Mouse (Mus musculus): ENCODE measurements around the gene B3glct. TPM values are rescaled to one million over a fixed set of nuclear protein-coding genes. Genes with fewer than 3 reads are reported as not detected.

Gene B3glct
- polyA plus RNA-seq, 1 experiment from 2014 or later: 9.5 TPM

DNA sequence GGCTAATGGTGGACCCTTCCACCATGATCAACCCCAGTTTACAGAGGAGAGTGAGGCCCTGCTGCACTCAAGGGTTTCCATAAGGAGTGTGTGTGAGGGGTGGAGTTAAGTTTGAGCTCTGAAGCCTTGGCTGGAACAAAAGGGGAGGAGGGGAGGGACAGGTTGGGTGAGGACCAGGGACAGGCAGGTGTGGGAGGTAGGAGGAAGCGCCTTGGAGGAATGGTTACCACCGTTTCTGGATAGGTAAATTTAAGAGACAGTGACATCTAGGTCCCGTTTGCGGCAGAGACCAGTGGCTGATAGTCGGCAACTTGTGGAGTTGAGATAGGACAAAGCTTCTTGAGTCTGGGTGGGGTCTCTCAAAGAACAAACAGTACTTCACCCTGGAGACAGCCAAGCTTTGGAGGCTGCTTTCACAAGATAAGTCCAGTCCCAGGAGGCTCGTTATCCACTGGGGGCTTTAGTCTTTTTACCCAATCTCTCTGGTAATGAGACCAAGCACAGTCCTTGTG is 29.1 kb upstream of the B3glct start:
- no peak overlapping the region for H3K9ac ChIP-seq
- H3K4me3 ChIP-seq: no peak overlapping the region
- 36% methylated on average over 6 of the region's 6 CpGs for WGBS
- H3K36me3 ChIP-seq: no peaks in the 10 kb centered on the region
- no peaks in the 10 kb centered on the region for H3K9me3 ChIP-seq
- H3K27me3 ChIP-seq (replicated peaks): no peaks in the 10 kb centered on the region
- no peak overlapping the region for H3K4me2 ChIP-seq
- H3K4me1 ChIP-seq: peaks cover 25% of the 10 kb centered on the region
- H3K27ac ChIP-seq (replicated peaks): no peak overlapping the region
- ATAC-seq (ENCODE audit: extremely low read depth, insufficient number of reproducible peaks, low FRiP score, low TSS enrichment): no peak; the same call in 1 of the 2 replicates

DNA sequence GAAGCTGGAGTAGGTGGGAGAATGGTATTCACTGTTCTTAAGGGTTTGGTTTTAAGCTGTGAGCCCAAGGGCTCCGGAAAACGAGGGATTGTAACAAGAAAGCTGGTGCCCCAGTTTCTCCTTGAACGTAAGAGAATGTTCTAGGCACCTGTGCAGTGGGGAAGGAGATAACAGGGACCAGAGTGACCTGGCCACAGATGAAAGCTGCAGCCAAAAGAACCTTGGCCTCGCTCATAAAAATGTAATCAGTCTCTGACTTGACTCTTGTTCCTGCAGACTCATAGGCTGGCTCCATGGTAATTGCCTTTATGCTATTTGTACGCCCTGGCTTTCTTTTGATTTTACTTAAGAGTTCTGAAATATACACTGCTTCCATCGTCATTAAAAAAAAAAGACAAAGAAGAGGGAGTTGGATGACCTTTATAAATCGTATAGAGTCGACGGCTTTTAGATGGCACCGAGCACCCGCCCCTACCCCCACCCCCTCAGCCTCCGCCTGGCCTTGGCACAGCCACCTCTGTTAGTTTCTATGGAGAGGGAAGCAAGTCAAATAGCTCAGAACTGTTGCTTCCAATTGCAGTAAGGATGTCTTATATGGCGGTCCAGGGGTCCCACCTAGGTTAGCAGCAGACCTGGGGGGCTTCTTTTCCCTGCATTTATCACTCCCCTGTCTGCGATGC is 28.4 kb upstream of the B3glct start:
- Histone ChIP-seq H3K27ac (replicated peaks) (no peak overlapping the region), H3K9ac (no peak overlapping the region), H3K4me2 (no peak overlapping the region), H3K4me1 (peaks cover 25% of the 10 kb centered on the region), H3K27me3 (replicated peaks) (no peaks in the 10 kb centered on the region), H3K4me3 (no peak overlapping the region), H3K9me3 (no peaks in the 10 kb centered on the region), H3K36me3 (no peaks in the 10 kb centered on the region)
- 72% methylated on average over 14 of the region's 14 CpGs for WGBS
- no peak for ATAC-seq (ENCODE audit: extremely low read depth, insufficient number of reproducible peaks, low FRiP score, low TSS enrichment)

DNA sequence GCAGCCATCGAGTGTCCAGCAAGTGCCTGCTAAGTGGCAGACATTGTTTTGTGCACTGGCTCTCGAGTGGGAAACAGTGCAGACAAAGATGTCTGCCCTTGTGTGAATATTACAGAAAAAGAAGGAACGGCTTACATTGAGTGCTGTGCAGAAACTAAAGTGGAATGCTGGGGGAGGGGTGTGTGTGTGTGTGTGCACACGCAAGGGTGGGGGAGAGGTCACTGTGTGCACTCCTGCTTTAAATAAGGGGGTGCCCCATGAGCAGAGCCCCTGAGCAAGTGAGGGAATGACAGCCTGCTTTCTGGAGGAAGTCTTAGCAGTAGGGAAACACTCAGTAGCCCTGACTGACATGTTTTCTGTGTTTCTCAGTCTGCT is 27.9 kb upstream of the B3glct start:
- H3K9ac ChIP-seq: no peak overlapping the region
- no peaks in the 10 kb centered on the region for H3K36me3 ChIP-seq
- H3K4me1 ChIP-seq: peaks cover 25% of the 10 kb centered on the region
- H3K27me3 ChIP-seq (replicated peaks): no peaks in the 10 kb centered on the region
- H3K27ac ChIP-seq (replicated peaks): no peak overlapping the region
- 48% methylated on average over 4 of the region's 4 CpGs for WGBS
- no peak overlapping the region for H3K4me3 ChIP-seq
- ATAC-seq (ENCODE audit: extremely low read depth, insufficient number of reproducible peaks, low FRiP score, low TSS enrichment): no peak
- no peak overlapping the region for H3K4me2 ChIP-seq
- H3K9me3 ChIP-seq: no peaks in the 10 kb centered on the region

DNA sequence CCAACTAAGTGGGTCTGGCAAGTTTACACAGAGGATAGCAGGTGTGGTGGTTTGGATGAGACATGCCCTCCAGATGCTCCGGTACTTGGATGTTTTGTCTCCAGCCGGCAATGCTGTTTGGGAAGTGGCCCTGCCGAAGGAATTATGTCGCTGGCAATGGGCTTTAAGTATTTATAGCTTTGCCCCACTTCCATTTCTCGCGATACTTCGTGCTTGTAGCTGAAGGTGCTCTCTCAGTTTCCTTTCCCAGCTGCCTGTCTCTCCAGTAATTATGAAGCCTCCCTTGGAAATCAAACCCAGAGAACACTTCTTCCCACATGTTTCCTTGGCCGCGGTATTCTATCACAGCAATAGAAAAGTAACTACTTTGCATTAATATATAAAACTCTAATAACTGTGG is 22.4 kb upstream of the B3glct start:
- Histone ChIP-seq H3K4me2 (no peak overlapping the region), H3K4me3 (no peak overlapping the region), H3K9me3 (no peaks in the 10 kb centered on the region), H3K9ac (no peak overlapping the region), H3K36me3 (no peaks in the 10 kb centered on the region), H3K27me3 (replicated peaks) (no peaks in the 10 kb centered on the region), H3K4me1 (no peaks in the 10 kb centered on the region), H3K27ac (replicated peaks) (no peak overlapping the region)
- no peak for ATAC-seq (ENCODE audit: extremely low read depth, insufficient number of reproducible peaks, low FRiP score, low TSS enrichment)
- WGBS: 82% methylated on average over 9 of the region's 9 CpGs

DNA sequence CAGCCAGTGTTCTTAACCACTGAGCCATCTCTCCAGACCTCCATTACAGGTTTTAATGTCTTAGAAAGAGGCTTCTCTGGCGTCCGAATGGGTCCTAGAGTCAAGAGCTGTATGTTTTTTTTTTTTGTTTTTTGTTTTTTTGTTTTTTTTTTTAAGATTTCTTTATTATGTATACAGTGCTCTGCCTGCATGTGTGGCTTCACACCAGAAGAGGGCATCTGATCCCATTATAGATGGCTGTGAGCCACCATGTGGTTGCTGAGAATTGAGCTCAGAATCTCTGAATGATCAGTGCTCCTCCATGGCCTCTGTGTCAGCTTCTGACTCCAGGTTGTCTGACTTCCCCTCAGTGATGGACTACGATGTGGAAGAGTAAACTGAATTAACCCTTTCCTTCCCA is 20.0 kb upstream of the B3glct start:
- no peak overlapping the region for H3K9ac ChIP-seq
- no peak overlapping the region for H3K4me2 ChIP-seq
- ATAC-seq (ENCODE audit: extremely low read depth, insufficient number of reproducible peaks, low FRiP score, low TSS enrichment): no peak
- no peaks in the 10 kb centered on the region for H3K36me3 ChIP-seq
- H3K9me3 ChIP-seq: 0 out of 2 replicates have a peak, but pooled peaks cover 5% of the 10 kb centered on the region
- no peak overlapping the region for H3K27ac ChIP-seq (replicated peaks)
- 50% methylated on average over 3 of the region's 3 CpGs for WGBS
- H3K4me1 ChIP-seq: no peaks in the 10 kb centered on the region
- no peaks in the 10 kb centered on the region for H3K27me3 ChIP-seq (replicated peaks)
- H3K4me3 ChIP-seq: no peak overlapping the region

DNA sequence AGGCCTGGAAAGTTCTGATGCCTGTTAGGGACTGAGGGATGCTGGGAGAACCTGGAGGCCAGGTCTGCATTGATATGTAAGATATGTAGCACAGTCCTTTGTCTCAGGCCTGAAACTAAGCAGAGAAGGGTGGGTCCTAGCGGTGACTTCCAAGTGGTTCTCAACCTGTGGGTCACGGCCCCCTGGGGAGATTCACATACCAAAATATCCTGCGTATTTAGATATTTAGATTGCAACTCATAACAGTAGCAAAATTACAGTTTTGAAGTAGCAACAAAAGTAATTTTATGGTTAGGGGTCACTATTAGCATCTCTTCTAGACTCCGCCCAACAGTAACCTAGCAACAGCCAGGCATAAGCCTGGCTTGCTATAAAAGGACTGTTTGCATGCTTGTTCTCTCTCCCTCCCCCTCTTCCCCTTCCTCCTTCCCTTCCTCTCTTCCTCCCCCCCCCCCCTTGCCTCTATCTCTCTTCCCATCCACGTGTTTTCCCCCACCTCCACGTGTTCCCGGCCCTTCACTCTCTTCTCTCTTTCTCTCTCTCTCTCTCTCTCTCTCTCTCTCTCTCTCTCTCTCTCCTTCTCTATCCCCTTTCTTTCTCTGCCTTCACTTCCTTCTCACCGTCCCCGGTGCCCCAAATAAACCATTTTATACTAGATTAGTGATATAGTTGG is 19.2 kb upstream of the B3glct start:
- Histone ChIP-seq H3K4me1 (no peaks in the 10 kb centered on the region), H3K36me3 (no peaks in the 10 kb centered on the region), H3K4me2 (no peak overlapping the region), H3K4me3 (no peak overlapping the region), H3K9ac (no peak overlapping the region), H3K9me3 (0 out of 2 replicates have a peak, but pooled peaks cover 5% of the 10 kb centered on the region), H3K27ac (replicated peaks) (no peak overlapping the region), H3K27me3 (replicated peaks) (no peaks in the 10 kb centered on the region)
- ATAC-seq (ENCODE audit: extremely low read depth, insufficient number of reproducible peaks, low FRiP score, low TSS enrichment): no peak
- WGBS: 51% methylated on average over 9 of the region's 9 CpGs

DNA sequence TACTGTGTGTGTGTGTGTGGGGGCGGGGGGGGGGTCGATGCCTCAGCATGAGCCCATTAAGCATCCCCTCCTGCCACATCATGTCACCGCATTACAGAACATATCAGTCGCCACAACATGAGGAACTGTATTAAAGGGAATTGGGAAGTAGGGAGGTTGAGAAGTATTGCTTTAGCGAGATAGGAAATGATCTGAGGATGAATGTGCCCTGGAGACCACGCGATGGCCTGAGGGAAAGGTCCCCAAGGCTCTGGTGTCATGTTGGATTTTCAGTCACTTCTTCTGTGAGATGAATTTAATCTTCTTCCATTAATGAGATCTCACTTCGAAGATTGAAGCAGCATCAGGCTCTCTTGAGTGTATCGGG is 18.6 kb upstream of the B3glct start:
- no peak for ATAC-seq (ENCODE audit: extremely low read depth, insufficient number of reproducible peaks, low FRiP score, low TSS enrichment)
- H3K4me1 ChIP-seq: no peaks in the 10 kb centered on the region
- H3K9ac ChIP-seq: no peak overlapping the region
- no peak overlapping the region for H3K4me3 ChIP-seq
- H3K27ac ChIP-seq (replicated peaks): no peak overlapping the region
- H3K9me3 ChIP-seq: 0 out of 2 replicates have a peak, but pooled peaks cover 5% of the 10 kb centered on the region
- no peaks in the 10 kb centered on the region for H3K36me3 ChIP-seq
- WGBS: 43% methylated on average over 9 of the region's 9 CpGs
- H3K4me2 ChIP-seq: no peak overlapping the region
- H3K27me3 ChIP-seq (replicated peaks): no peaks in the 10 kb centered on the region

DNA sequence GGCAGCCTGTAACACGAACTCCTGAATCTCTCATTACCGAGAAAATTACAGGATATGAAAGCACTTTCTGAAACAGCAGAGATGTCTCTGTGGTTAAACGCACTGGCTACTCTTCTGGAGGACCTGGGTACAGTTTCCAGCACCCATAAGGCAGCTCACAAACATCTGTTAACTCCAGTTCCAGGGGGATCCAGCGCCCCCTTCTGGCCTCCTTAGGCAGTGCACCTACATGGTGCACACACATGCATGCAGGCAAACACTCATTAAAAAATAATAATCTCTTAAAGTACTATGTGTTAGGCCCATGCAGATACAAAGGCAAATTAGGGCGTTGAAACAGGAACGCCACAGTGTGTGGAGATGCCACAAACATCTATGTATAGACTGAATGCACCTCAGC is 16.6 kb upstream of the B3glct start:
- no peak overlapping the region for H3K4me2 ChIP-seq
- H3K27ac ChIP-seq (replicated peaks): no peak overlapping the region
- no peaks in the 10 kb centered on the region for H3K27me3 ChIP-seq (replicated peaks)
- WGBS: 83% methylated on average over 6 of the region's 6 CpGs
- ATAC-seq (ENCODE audit: extremely low read depth, insufficient number of reproducible peaks, low FRiP score, low TSS enrichment): no peak
- no peaks in the 10 kb centered on the region for H3K4me1 ChIP-seq
- H3K9ac ChIP-seq: no peak overlapping the region
- H3K36me3 ChIP-seq: no peaks in the 10 kb centered on the region
- 0 out of 2 replicates have a peak, but pooled peaks cover 5% of the 10 kb centered on the region for H3K9me3 ChIP-seq
- H3K4me3 ChIP-seq: no peak overlapping the region

DNA sequence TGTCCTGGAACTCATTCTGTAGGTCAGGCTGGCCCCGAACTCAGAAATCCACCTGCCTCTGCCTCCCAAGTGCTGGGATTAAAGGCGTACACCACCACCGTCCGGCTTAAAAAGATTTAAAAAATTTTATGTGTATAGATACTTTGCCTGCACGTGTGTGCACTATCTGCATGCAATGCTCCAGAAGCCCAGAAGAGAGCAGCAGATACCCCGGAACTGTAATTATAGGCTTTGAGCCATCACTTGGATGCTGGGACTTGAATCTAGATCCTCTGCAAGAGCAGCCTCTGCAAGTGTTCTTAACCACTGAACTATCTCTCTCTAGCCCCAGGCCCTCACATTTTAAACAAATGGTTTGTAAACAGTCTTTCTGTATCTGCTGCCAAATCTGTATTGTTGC is 15.1 kb upstream of the B3glct start:
- WGBS: 84% methylated on average over 6 of the region's 6 CpGs
- Histone ChIP-seq H3K4me3 (no peak overlapping the region), H3K27me3 (replicated peaks) (no peaks in the 10 kb centered on the region), H3K27ac (replicated peaks) (no peak overlapping the region), H3K36me3 (no peaks in the 10 kb centered on the region), H3K9ac (no peak overlapping the region), H3K9me3 (0 out of 2 replicates have a peak, but pooled peaks cover 5% of the 10 kb centered on the region), H3K4me2 (no peak overlapping the region), H3K4me1 (no peaks in the 10 kb centered on the region)
- no peak for ATAC-seq (ENCODE audit: extremely low read depth, insufficient number of reproducible peaks, low FRiP score, low TSS enrichment)

DNA sequence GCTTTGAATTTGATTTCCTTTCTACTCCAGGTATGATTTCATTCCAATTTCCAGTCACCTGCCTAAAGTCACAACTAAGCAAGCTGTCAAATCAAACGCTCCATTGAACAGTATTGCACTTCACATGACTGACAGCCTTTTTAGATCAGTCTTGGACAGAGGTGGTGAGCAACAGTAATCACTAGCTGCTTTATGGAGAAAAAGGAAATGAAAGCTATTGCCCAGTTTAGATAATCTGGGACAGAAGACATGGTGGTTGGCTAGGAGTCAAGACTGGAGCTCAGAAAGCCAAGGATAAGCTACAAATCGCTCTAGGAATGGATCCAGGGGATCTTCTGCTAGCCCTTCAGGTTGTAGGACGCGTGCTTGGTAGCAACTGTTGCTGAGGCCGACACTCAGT is 14.6 kb upstream of the B3glct start:
- Histone ChIP-seq H3K27me3 (replicated peaks) (no peaks in the 10 kb centered on the region), H3K9me3 (0 out of 2 replicates have a peak, but pooled peaks cover 5% of the 10 kb centered on the region), H3K4me1 (no peaks in the 10 kb centered on the region), H3K4me2 (no peak overlapping the region), H3K4me3 (no peak overlapping the region), H3K27ac (replicated peaks) (no peak overlapping the region), H3K36me3 (no peaks in the 10 kb centered on the region), H3K9ac (no peak overlapping the region)
- no peak for ATAC-seq (ENCODE audit: extremely low read depth, insufficient number of reproducible peaks, low FRiP score, low TSS enrichment)
- 71% methylated on average over 5 of the region's 5 CpGs for WGBS

DNA sequence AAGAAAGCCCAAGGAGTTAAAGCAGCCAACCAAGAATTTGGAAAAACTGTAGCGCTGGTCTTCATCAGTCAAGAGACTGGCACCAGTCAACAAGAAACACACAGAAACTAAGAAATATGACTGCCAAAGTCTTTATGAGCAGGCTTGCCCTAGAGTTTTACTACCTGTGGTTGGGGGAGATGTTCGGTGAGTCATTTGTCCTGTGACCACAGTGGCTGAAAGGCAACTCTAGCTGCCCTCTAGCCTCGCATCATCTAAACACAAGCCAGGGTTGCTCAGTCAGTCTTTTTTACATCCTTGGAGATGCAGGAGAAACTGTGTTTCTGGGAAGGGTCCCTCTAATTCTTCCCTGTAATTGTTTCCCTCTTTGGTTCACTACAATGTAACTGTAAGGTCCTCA is 834 bp upstream of the B3glct start:
- no peak overlapping the region for H3K4me2 ChIP-seq
- no peak overlapping the region for H3K4me3 ChIP-seq
- ATAC-seq (ENCODE audit: extremely low read depth, insufficient number of reproducible peaks, low FRiP score, low TSS enrichment): no peak
- H3K9me3 ChIP-seq: no peaks in the 10 kb centered on the region
- 84% methylated on average over 3 of the region's 3 CpGs for WGBS
- H3K4me1 ChIP-seq: peaks cover 9% of the 10 kb centered on the region
- H3K27me3 ChIP-seq (replicated peaks): peaks cover 12% of the 10 kb centered on the region; the same call in 1 of the 2 replicates
- no peak overlapping the region for H3K27ac ChIP-seq (replicated peaks)
- H3K9ac ChIP-seq: no peak overlapping the region
- no peaks in the 10 kb centered on the region for H3K36me3 ChIP-seq

DNA sequence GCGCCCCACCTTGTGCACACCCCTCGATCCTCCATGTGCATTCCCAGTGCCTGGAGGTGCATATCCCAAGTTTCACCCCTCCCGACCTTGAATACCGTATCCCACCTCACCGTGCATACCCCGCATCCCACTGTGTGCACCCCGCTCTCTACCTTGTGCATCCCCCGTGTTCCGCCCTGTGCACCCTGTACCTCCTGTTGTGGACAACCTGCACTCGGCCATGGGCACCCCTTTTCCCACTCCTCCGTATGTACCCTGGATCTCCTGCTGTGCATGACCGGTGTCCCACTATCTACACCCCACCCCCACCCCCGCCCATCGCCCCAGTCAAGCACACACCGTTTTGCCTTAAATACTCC is 939 bp downstream of the B3glct start:
- peaks cover 12% of the 10 kb centered on the region; the same call in 1 of the 2 replicates for H3K27me3 ChIP-seq (replicated peaks)
- peak overlapping the region; percentile 94 for H3K4me2 ChIP-seq
- no peak overlapping the region for H3K27ac ChIP-seq (replicated peaks)
- H3K9ac ChIP-seq: peak overlapping the region; percentile 90
- peak overlapping the region; percentile 79 for H3K4me3 ChIP-seq
- peaks cover 9% of the 10 kb centered on the region for H3K4me1 ChIP-seq
- WGBS: 1% methylated on average over 15 of the region's 15 CpGs
- no peaks in the 10 kb centered on the region for H3K36me3 ChIP-seq
- no peaks in the 10 kb centered on the region for H3K9me3 ChIP-seq
- ATAC-seq (ENCODE audit: extremely low read depth, insufficient number of reproducible peaks, low FRiP score, low TSS enrichment): no peak

All from heart, embryonic 13.5 days (tissue).